Mouse (Mus musculus): ENCODE measurements around the gene Gm3159.
"Not testable (repeated sequence)": the region's sequence is repeated elsewhere in the genome, so short reads cannot be mapped to it uniquely, and the experiment has no call there.

Gm3159 gene

GRCm38 (mm10) chr14:4397226-4397625 lies at the start of gene Gm3159:
Gm3159 (plus strand) TSS chr14:4397526.
- in situ Hi-C loops (cut with MboI; ENCODE audit: low pct_unique_long_range_greater_than_20kb in 1 of 2, low sequenced_read_pairs in 2 of 2, unreplicated experiment in 1 of 2), result not testable (repeated sequence)

- in situ Hi-C loops (cut with MboI; ENCODE audit: low pct_unique_long_range_greater_than_20kb in 1 of 2, low sequenced_read_pairs in 2 of 2, unreplicated experiment in 1 of 2), result not testable (repeated sequence)
These were observed 28.3 kb upstream of the Gm3159 start for GRCm38 (mm10) chr14:4368991-4369390.

GRCm38 (mm10) chr14:4369691-4370090 lies 27.6 kb upstream of the Gm3159 start:
- in situ Hi-C loops (cut with MboI; ENCODE audit: low pct_unique_long_range_greater_than_20kb in 1 of 2, low sequenced_read_pairs in 2 of 2, unreplicated experiment in 1 of 2), result not testable (repeated sequence)

GRCm38 (mm10) chr14:4377871-4378270 lies 19.5 kb upstream of the Gm3159 start:
- in situ Hi-C loops (cut with MboI; ENCODE audit: low pct_unique_long_range_greater_than_20kb in 1 of 2, low sequenced_read_pairs in 2 of 2, unreplicated experiment in 1 of 2), result not testable (repeated sequence)

- in situ Hi-C loops (cut with MboI; ENCODE audit: low pct_unique_long_range_greater_than_20kb in 1 of 2, low sequenced_read_pairs in 2 of 2, unreplicated experiment in 1 of 2), result not testable (repeated sequence)
These were observed 11.7 kb upstream of the Gm3159 start for GRCm38 (mm10) chr14:4385606-4386005.

- in situ Hi-C loops (cut with MboI; ENCODE audit: low pct_unique_long_range_greater_than_20kb in 1 of 2, low sequenced_read_pairs in 2 of 2, unreplicated experiment in 1 of 2), result not testable (repeated sequence)
These were observed 4.3 kb upstream of the Gm3159 start for GRCm38 (mm10) chr14:4392841-4393530.

- in situ Hi-C loops (cut with MboI; ENCODE audit: low pct_unique_long_range_greater_than_20kb in 1 of 2, low sequenced_read_pairs in 2 of 2, unreplicated experiment in 1 of 2), result not testable (repeated sequence)
These were observed 1.3 kb downstream of the Gm3159 start for GRCm38 (mm10) chr14:4398624-4399023.

- in situ Hi-C loops (cut with MboI; ENCODE audit: low pct_unique_long_range_greater_than_20kb in 1 of 2, low sequenced_read_pairs in 2 of 2, unreplicated experiment in 1 of 2), result not testable (repeated sequence)
These were observed 2.9 kb downstream of the Gm3159 start for GRCm38 (mm10) chr14:4400115-4400789.

GRCm38 (mm10) chr14:4401245-4401644 lies 3.9 kb downstream of the Gm3159 start:
- in situ Hi-C loops (cut with MboI; ENCODE audit: low pct_unique_long_range_greater_than_20kb in 1 of 2, low sequenced_read_pairs in 2 of 2, unreplicated experiment in 1 of 2), result not testable (repeated sequence)

- in situ Hi-C loops (cut with MboI; ENCODE audit: low pct_unique_long_range_greater_than_20kb in 1 of 2, low sequenced_read_pairs in 2 of 2, unreplicated experiment in 1 of 2), result not testable (repeated sequence)
These were observed 6.5 kb downstream of the Gm3159 start for GRCm38 (mm10) chr14:4403840-4404239.

- in situ Hi-C loops (cut with MboI; ENCODE audit: low pct_unique_long_range_greater_than_20kb in 1 of 2, low sequenced_read_pairs in 2 of 2, unreplicated experiment in 1 of 2), result not testable (repeated sequence)
These were observed 12.6 kb downstream of the Gm3159 start for GRCm38 (mm10) chr14:4409939-4410338.

- in situ Hi-C loops (cut with MboI; ENCODE audit: low pct_unique_long_range_greater_than_20kb in 1 of 2, low sequenced_read_pairs in 2 of 2, unreplicated experiment in 1 of 2), result not testable (repeated sequence)
These were observed 17.9 kb downstream of the Gm3159 start, which contains the start of gene Gm3164 for GRCm38 (mm10) chr14:4414965-4415835. Gm3164 (plus strand) TSS chr14:4415448.

GRCm38 (mm10) chr14:4430692-4431091 lies 33.4 kb downstream of the Gm3159 start, which contains the start of gene Gm3173:
Gm3173 (plus strand) TSS chr14:4430992.
- in situ Hi-C loops (cut with MboI; ENCODE audit: low pct_unique_long_range_greater_than_20kb in 1 of 2, low sequenced_read_pairs in 2 of 2, unreplicated experiment in 1 of 2), result not testable (repeated sequence)

Data from mouse embryonic stem cell (cell line).